Mouse (Mus musculus): ENCODE measurements around the gene Dydc2. TPM values are rescaled to one million over a fixed set of nuclear protein-coding genes. Genes with fewer than 3 reads are reported as not detected.

Dydc2 gene
- polyA plus RNA-seq, 1 experiment from 2014 or later, result 1.5 TPM

DNA sequence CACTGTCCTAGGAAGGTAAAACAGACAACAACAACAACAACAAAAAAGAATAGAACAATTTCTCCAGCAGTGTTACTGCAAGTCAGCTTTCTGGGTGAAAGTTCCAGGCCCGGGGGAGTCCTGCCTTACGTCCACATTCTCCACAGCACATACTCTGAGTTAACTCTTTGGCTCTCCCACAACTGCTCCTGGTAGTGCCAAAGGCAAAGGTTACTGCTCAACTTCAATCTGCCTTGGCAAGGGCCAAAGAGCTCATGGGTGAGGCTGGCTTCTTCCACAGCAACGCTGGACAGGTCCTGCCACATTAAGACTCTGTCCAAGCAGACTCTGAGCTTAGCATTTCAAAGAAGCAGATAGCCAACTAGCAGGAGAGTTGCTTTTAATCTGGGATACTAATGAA, 57.1 kb downstream of the Dydc2 start:
- no peaks in the 10 kb centered on the region for H3K9me3 ChIP-seq (replicated peaks)
- WGBS, result 68% methylated on average over 3 of the region's 3 CpGs
- H3K36me3 ChIP-seq, result no peaks in the 10 kb centered on the region
- H3K27ac ChIP-seq (replicated peaks), result no peak overlapping the region
- peaks cover 27% of the 10 kb centered on the region for H3K4me1 ChIP-seq
- H3K9ac ChIP-seq, result no peak overlapping the region
- no peak overlapping the region for H3K4me2 ChIP-seq (replicated peaks)
- no peaks in the 10 kb centered on the region for H3K27me3 ChIP-seq
- no peak for ATAC-seq (ENCODE audit: insufficient number of reproducible peaks, low FRiP score, low TSS enrichment, low read depth)
- H3K4me3 ChIP-seq (replicated peaks), result no peak overlapping the region

DNA sequence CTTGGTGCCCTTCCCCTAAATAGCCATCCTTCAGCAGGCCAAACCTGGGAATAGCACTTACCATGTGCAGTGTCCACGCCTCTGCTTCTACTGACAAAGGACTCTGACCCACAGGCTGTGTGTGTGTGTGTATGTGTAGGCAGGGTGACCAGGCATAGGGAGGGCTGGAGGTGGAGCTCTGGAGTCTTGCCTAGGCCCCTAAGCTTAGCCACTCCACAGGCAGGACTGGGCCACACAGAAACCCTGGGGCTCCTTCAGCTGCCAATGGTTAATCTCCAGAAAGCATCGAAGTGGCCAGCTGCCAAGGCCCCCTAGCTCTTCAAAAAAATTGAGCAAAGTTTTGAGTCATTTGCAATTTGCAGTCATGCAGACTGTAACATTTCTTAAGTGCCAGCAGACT, 60.9 kb downstream of the Dydc2 start:
- H3K36me3 ChIP-seq, result no peaks in the 10 kb centered on the region
- H3K9ac ChIP-seq, result no peak overlapping the region
- H3K4me3 ChIP-seq (replicated peaks), result peak overlapping the region; percentile 20
- H3K9me3 ChIP-seq (replicated peaks), result no peaks in the 10 kb centered on the region
- H3K4me1 ChIP-seq, result peaks cover 41% of the 10 kb centered on the region
- peak; percentile 72 for ATAC-seq (ENCODE audit: insufficient number of reproducible peaks, low FRiP score, low TSS enrichment, low read depth)
- H3K4me2 ChIP-seq (replicated peaks), result peak overlapping the region; percentile 15; the same call in 1 of the 2 replicates
- 22% methylated on average over 2 of the region's 2 CpGs for WGBS
- H3K27me3 ChIP-seq, result no peaks in the 10 kb centered on the region
- H3K27ac ChIP-seq (replicated peaks), result peak overlapping the region; percentile 63

DNA sequence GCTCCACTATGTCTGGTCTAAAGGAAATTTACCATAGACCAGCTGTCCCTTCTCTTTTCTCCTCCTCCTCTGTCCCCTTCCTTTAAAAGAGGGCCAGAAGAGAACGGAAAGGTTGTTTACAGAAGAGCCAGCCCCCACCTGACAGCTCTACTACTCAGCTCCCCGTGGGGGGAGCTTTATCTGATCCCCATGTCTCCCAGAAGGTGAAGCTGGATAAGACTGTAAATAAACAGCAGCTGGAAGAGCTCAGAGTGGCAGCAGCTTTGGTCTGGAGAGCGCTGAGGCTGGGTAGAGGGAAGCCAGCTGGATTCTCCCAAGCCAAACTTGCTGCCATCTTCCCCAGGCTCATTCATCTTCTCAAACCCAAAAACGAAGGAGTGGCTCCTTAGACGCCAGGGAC, 61.4 kb downstream of the Dydc2 start:
- peak overlapping the region; percentile 15; the same call in 1 of the 2 replicates for H3K4me2 ChIP-seq (replicated peaks)
- H3K36me3 ChIP-seq, result no peaks in the 10 kb centered on the region
- no peak for ATAC-seq (ENCODE audit: insufficient number of reproducible peaks, low FRiP score, low TSS enrichment, low read depth)
- peak overlapping the region; percentile 63 for H3K27ac ChIP-seq (replicated peaks)
- no peaks in the 10 kb centered on the region for H3K9me3 ChIP-seq (replicated peaks)
- H3K4me3 ChIP-seq (replicated peaks), result peak overlapping the region; percentile 20
- WGBS, result 24% methylated on average over 5 of the region's 5 CpGs
- H3K9ac ChIP-seq, result no peak overlapping the region
- H3K27me3 ChIP-seq, result no peaks in the 10 kb centered on the region
- peaks cover 41% of the 10 kb centered on the region for H3K4me1 ChIP-seq

DNA sequence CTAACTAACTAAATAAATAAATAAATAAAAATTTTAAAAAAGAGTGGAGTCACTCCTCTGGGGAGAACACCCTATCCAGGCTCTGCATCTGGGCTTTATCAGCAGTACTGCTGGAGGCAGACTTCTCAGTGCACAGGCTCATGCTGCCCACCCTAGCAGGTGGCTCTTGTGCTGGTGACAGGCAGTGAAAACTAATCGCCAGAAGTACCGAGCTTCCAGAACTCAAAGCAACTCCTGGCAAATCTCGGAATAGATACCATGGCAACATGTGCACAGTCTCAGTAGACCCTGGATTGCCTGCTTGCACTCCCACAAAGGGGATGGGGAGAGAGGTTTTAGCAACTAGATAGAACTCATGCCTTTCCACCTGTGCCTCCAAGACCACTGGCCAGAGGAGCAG, 62.1 kb downstream of the Dydc2 start:
- peaks cover 41% of the 10 kb centered on the region for H3K4me1 ChIP-seq
- peak overlapping the region; percentile 20 for H3K4me3 ChIP-seq (replicated peaks)
- H3K9ac ChIP-seq, result no peak overlapping the region
- 0 out of 2 replicates have a peak overlapping the region, but pooled peaks have one; percentile 15 for H3K4me2 ChIP-seq (replicated peaks)
- WGBS, result 54% methylated on average over 3 of the region's 3 CpGs
- no peak for ATAC-seq (ENCODE audit: insufficient number of reproducible peaks, low FRiP score, low TSS enrichment, low read depth)
- no peak overlapping the region for H3K27ac ChIP-seq (replicated peaks)
- H3K36me3 ChIP-seq, result 0 out of 2 replicates have a peak, but pooled peaks cover under 1% of the 10 kb centered on the region
- H3K27me3 ChIP-seq, result no peaks in the 10 kb centered on the region
- H3K9me3 ChIP-seq (replicated peaks), result no peaks in the 10 kb centered on the region

DNA sequence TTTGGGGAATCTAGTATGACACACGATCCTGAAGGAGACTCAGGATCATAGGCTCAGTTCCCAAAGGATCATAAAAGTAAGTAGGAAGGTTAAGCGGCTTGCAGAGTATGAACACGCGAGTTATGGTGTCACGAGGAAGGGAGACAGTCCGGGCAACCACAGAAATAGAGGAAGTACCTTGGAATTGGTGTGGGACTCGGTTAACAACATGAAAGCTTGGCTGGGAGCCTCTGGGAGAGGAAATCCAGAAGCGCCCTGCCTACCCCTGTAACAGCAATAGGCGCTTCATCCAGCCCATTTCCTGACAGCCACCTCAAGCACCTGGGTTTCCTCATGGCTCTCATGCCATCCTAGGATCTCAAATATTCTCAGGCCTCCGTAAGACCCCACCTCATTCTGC, 62.7 kb downstream of the Dydc2 start:
- Histone ChIP-seq H3K4me3 (replicated peaks) (no peak overlapping the region), H3K4me1 (peaks cover 41% of the 10 kb centered on the region), H3K9ac (no peak overlapping the region), H3K36me3 (0 out of 2 replicates have a peak, but pooled peaks cover 6% of the 10 kb centered on the region), H3K9me3 (replicated peaks) (no peaks in the 10 kb centered on the region), H3K27me3 (no peaks in the 10 kb centered on the region), H3K4me2 (replicated peaks) (peak overlapping the region; percentile 3; the same call in 1 of the 2 replicates), H3K27ac (replicated peaks) (no peak overlapping the region)
- WGBS, result 85% methylated on average over 10 of the region's 10 CpGs
- ATAC-seq (ENCODE audit: insufficient number of reproducible peaks, low FRiP score, low TSS enrichment, low read depth), result no peak

DNA sequence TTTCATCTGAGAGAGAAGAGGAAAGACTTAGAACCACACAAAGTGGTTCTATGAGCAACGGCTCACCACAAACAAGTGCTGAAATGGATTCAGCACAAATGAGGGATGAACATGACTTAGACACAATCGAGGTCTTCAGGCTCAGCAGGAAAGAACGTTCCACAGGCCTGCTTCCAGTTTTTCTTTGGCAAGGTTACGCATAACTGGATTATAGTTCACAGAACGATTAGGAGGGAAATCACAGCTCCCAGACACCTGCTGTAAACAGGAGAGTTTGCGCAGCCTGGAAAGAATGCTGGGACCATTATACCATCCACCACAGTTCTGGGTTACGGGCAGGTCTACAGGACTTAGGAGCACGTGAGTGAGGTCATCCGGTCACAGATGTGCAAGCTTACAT, 63.3 kb downstream of the Dydc2 start:
- 0 out of 2 replicates have a peak, but pooled peaks cover 6% of the 10 kb centered on the region for H3K36me3 ChIP-seq
- H3K4me1 ChIP-seq, result peaks cover 41% of the 10 kb centered on the region
- H3K9me3 ChIP-seq (replicated peaks), result no peaks in the 10 kb centered on the region
- H3K27ac ChIP-seq (replicated peaks), result no peak overlapping the region
- WGBS, result 71% methylated on average over 9 of the region's 9 CpGs
- no peaks in the 10 kb centered on the region for H3K27me3 ChIP-seq
- no peak for ATAC-seq (ENCODE audit: insufficient number of reproducible peaks, low FRiP score, low TSS enrichment, low read depth)
- H3K4me2 ChIP-seq (replicated peaks), result peak overlapping the region; percentile 3; the same call in 1 of the 2 replicates
- H3K4me3 ChIP-seq (replicated peaks), result no peak overlapping the region; the same call in 1 of the 2 replicates
- H3K9ac ChIP-seq, result no peak overlapping the region

DNA sequence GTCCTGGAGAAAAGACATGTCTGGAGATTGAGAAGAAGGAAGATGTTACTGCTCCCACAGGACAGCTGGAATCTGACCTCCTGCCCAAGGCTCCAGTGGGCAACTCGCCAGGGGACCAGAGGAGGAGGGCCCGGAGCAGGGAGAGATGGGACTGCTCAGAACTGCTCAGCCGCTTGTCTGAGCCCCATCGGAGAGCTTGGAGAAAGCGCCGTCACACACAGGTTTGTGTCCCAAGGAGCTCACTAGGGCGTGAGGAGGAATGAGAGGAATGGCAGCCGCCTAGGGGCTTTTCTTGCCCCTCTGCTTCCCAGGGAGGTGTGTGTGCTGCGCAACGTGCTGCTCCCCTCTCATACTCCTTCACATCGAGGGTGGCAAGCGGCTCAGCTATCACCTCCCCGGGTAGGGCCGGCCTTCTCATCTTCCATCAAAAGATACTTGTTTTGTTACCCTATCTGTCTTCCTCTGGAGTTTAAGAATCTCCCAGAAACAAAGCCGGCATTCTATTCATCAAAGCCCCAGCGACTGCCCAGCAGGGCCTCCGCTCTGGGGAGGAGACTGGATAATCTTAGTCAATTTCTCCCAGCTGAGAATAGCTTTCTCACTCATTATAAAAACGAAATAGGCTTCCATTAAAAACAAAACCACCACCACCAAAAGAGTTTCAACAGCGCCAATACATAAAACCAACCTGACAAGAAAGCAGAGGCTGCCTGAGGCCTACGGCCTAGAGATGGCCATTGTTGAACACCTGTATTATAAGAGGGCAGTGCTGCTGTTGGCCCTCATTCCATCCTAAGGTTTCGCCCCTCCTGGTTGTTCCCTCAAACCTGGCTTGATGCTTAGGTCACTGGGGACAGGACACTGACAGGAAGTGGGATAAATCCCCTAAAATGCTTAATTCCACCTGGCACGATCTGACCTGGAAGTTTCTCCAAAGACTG, 64.5 kb downstream of the Dydc2 start:
- peak overlapping the region; percentile 39 for H3K4me2 ChIP-seq (replicated peaks)
- no peaks in the 10 kb centered on the region for H3K9me3 ChIP-seq (replicated peaks)
- WGBS, result 26% methylated on average over 22 of the region's 22 CpGs
- H3K27me3 ChIP-seq, result no peaks in the 10 kb centered on the region
- H3K4me1 ChIP-seq, result peaks cover 41% of the 10 kb centered on the region
- H3K4me3 ChIP-seq (replicated peaks), result peak overlapping the region; percentile 4; the same call in 1 of the 2 replicates
- no peak overlapping the region for H3K27ac ChIP-seq (replicated peaks)
- no peak for ATAC-seq (ENCODE audit: insufficient number of reproducible peaks, low FRiP score, low TSS enrichment, low read depth)
- H3K36me3 ChIP-seq, result peaks cover 11% of the 10 kb centered on the region; the same call in 1 of the 2 replicates
- no peak overlapping the region for H3K9ac ChIP-seq

DNA sequence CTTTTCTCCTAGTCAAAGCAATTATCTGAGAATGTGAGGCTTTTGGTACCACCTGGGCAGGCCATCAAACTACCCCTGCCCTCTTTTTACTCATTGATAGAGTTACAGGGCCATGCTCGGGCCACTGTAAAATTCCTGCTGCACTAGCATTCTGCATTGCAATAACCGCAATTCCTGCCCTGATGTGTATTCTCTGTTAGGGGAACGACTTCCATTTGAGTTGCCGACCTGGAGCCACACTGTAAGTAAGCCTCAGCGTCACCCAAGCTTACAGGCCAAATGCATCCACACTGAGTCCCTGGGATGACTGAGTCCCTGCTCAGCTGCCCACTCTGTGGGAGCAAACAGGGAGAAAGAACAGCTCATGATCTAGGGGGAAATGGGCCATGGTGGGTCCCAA, 67.4 kb downstream of the Dydc2 start:
- Histone ChIP-seq H3K27me3 (no peaks in the 10 kb centered on the region), H3K27ac (replicated peaks) (no peak overlapping the region), H3K4me2 (replicated peaks) (no peak overlapping the region), H3K4me1 (peaks cover 18% of the 10 kb centered on the region), H3K36me3 (peaks cover 30% of the 10 kb centered on the region), H3K4me3 (replicated peaks) (no peak overlapping the region), H3K9ac (no peak overlapping the region), H3K9me3 (replicated peaks) (no peaks in the 10 kb centered on the region)
- WGBS, result 85% methylated on average over 5 of the region's 5 CpGs
- ATAC-seq (ENCODE audit: insufficient number of reproducible peaks, low FRiP score, low TSS enrichment, low read depth), result no peak

DNA sequence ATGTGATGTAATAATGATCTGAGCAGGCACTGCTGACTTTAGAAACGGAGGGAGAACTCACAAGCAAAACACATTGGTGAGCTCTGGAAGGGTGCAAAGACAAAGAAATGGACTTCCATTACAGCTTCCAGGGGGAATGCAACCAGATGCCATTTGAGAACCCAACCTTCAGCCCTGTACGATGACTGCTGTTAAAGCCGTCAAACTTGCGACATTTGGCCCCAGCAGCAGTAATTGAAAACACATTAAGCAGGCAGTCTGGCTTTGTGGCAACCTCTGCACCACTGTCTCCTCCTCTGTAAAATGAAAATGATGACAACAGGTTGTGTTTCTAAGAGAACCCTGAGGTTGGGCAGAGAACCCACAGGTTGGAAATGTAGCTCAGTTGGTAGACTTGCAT, 68.2 kb downstream of the Dydc2 start:
- no peaks in the 10 kb centered on the region for H3K27me3 ChIP-seq
- no peak overlapping the region for H3K9ac ChIP-seq

DNA sequence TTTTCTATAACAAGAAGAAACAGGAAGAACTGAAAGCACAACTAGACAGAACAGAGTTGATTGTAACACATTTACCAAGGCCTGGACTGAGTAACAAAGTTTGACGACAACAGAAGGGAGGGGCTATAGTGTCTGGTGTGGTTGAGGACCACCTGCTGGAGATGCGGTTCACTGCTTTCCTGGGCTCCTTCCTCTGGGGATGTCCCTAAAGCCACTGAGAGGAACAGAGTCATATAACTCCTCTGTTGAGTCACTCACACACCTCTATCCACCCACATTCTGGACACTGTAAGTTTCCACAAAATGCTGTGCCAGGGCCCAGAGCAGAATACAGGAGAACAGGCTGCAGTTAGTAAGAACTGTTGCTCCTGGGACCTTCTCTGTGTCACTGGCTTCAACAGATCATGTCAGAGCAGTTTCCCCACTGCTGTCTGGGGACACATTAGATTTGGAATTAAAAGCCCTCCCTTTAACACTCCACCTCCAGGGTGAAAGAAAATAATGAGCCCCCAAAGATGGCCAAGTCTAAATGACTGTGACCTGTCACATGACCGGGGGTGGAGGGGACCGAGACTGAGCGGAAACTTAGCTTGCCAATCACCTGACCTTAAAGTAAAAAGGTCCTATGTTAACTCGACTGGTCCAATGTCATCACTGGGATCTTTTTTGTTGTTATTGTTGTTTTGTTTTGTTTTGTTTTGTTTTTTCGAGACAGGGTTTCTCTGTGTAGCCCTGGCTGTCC, 68.9 kb downstream of the Dydc2 start:
- H3K4me3 ChIP-seq (replicated peaks), result no peak overlapping the region
- WGBS, result 87% methylated on average over 7 of the region's 7 CpGs
- H3K36me3 ChIP-seq, result peaks cover 35% of the 10 kb centered on the region
- H3K27ac ChIP-seq (replicated peaks), result no peak overlapping the region
- H3K9me3 ChIP-seq (replicated peaks), result no peaks in the 10 kb centered on the region
- peaks cover 13% of the 10 kb centered on the region for H3K4me1 ChIP-seq
- H3K4me2 ChIP-seq (replicated peaks), result no peak overlapping the region
- H3K9ac ChIP-seq, result no peak overlapping the region
- no peak for ATAC-seq (ENCODE audit: insufficient number of reproducible peaks, low FRiP score, low TSS enrichment, low read depth)
- H3K27me3 ChIP-seq, result no peaks in the 10 kb centered on the region

More for the DNA sequence above, 68.2 kb downstream of the Dydc2 start:
- H3K4me2 ChIP-seq (replicated peaks), result no peak overlapping the region
- peaks cover 30% of the 10 kb centered on the region for H3K36me3 ChIP-seq
- H3K9me3 ChIP-seq (replicated peaks), result no peaks in the 10 kb centered on the region
- WGBS, result 33% methylated on average over 4 of the region's 4 CpGs
- peaks cover 14% of the 10 kb centered on the region for H3K4me1 ChIP-seq
- no peak for ATAC-seq (ENCODE audit: insufficient number of reproducible peaks, low FRiP score, low TSS enrichment, low read depth)
- H3K27ac ChIP-seq (replicated peaks), result no peak overlapping the region
- no peak overlapping the region for H3K4me3 ChIP-seq (replicated peaks)
